Mouse (Mus musculus) T-helper 2 cell (primary cell): Measurements from ENCODE around the gene Saal1.
"Not testable (repeated sequence)": the region's sequence is repeated elsewhere in the genome, so short reads cannot be mapped to it uniquely, and the experiment has no call there.

ENCODE experiments used
- in situ Hi-C: fragments of 300-600 bp; cut with MboI, MseI; formaldehyde crosslinking; loops from one replicate; pipeline ENCODE4 v1.15.1; 2025; ENCODE audit warnings: high pct_unique_total_duplicates

The Saal1 gene

GRCm38 (mm10) chr7:46700521-46701025 is 9.9 kb downstream of the Saal1 start:
- in situ Hi-C loops, result no loop called here

GRCm38 (mm10) chr7:46696754-46697153 is 13.7 kb downstream of the Saal1 start:
- in situ Hi-C loops, result no loop called here

- in situ Hi-C loops, result no loop called here
These were observed 23.7 kb downstream of the Saal1 start for GRCm38 (mm10) chr7:46686827-46687226.

GRCm38 (mm10) chr7:46680732-46681131 is 29.7 kb downstream of the Saal1 start:
- in situ Hi-C loops, result no loop called here

- in situ Hi-C loops, result not testable (repeated sequence)
These were observed 31.4 kb downstream of the Saal1 start for GRCm38 (mm10) chr7:46679044-46679443.

GRCm38 (mm10) chr7:46678417-46678816 is 32.1 kb downstream of the Saal1 start:
- in situ Hi-C loops, result no loop called here

GRCm38 (mm10) chr7:46676808-46677360 is 33.6 kb downstream of the Saal1 start:
- in situ Hi-C loops, result no loop called here

GRCm38 (mm10) chr7:46675886-46676285 is 34.6 kb downstream of the Saal1 start:
- in situ Hi-C loops, result no loop called here

GRCm38 (mm10) chr7:46675061-46675460 is 35.4 kb downstream of the Saal1 start:
- in situ Hi-C loops, result no loop called here

GRCm38 (mm10) chr7:46672160-46672672 is 38.3 kb downstream of the Saal1 start, which contains the start of gene Tph1:
Gene Tph1, minus strand, starts transcription at chr7:46672537.
- in situ Hi-C loops, result no loop called here

- in situ Hi-C loops, result no loop called here
These were observed 43.2 kb downstream of the Saal1 start for GRCm38 (mm10) chr7:46667256-46667655.

- in situ Hi-C loops, result no loop called here
These were observed 45.2 kb downstream of the Saal1 start for GRCm38 (mm10) chr7:46665236-46665635.

- in situ Hi-C loops, result no loop called here
These were observed 48.8 kb downstream of the Saal1 start for GRCm38 (mm10) chr7:46661591-46662090.

GRCm38 (mm10) chr7:46652279-46652678 is 58.2 kb downstream of the Saal1 start:
- in situ Hi-C loops, result no loop called here

- in situ Hi-C loops, result not testable (repeated sequence)
These were observed 60.2 kb downstream of the Saal1 start for GRCm38 (mm10) chr7:46650231-46650630.

GRCm38 (mm10) chr7:46648431-46649140 is 61.9 kb downstream of the Saal1 start:
- in situ Hi-C loops, result no loop called here

- in situ Hi-C loops, result loop anchor here (5.0 kb wide), 1 partner anchor 69 kb away; the partner anchor contains the start of gene Saal1
These were observed 67.3 kb downstream of the Saal1 start for GRCm38 (mm10) chr7:46643172-46643571.

- in situ Hi-C loops, result loop anchor here (5.0 kb wide), 1 partner anchor 72 kb away; the partner anchor contains the start of gene Saal1
These were observed 70.4 kb downstream of the Saal1 start for GRCm38 (mm10) chr7:46640062-46640461.

- in situ Hi-C loops, result loop anchor here (5.0 kb wide), 1 partner anchor 73 kb away; the partner anchor contains the start of gene Saal1
These were observed 70.8 kb downstream of the Saal1 start, which contains the start of gene Sergef for GRCm38 (mm10) chr7:46639692-46640031. Gene Sergef, minus strand, starts transcription at chr7:46639807.

GRCm38 (mm10) chr7:46638889-46639691 is 71.4 kb downstream of the Saal1 start:
- in situ Hi-C loops, result no loop called here
